Mouse (Mus musculus) myocyte (in vitro differentiated cells): ENCODE results near the gene Ifna7. TPM values are rescaled to one million over a fixed set of nuclear protein-coding genes. Genes with fewer than 3 reads are reported as not detected.

ENCODE experiments used
- H3K27me3 ChIP-seq: one replicate; pipeline ENCODE4 v1.6.1; 2011; ENCODE audit not compliant: control insufficient read depth, insufficient read depth, insufficient read length
- H3K36me3 ChIP-seq: one replicate; pipeline ENCODE4 v1.6.1; 2011; ENCODE audit not compliant: control insufficient read depth, insufficient read depth
- H3K4me2 ChIP-seq: one replicate; pipeline ENCODE4 v1.6.1; 2011; ENCODE audit warnings: low read depth, control low read depth
- H3K4me3 ChIP-seq: one replicate; pipeline ENCODE4 v1.5.1; 2011; ENCODE audit warnings: mild to moderate bottlenecking, control low read depth, moderate library complexity
- H3K79me2 ChIP-seq: one replicate; pipeline ENCODE4 v1.6.1; 2011; ENCODE audit not compliant: control insufficient read depth, insufficient read depth
- H3ac ChIP-seq: one replicate; pipeline ENCODE4 v1.6.1; 2011; ENCODE audit not compliant: control insufficient read depth, insufficient read length
- CEBPB ChIP-seq: IDR thresholded peaks from 2 replicates; pipeline ENCODE4 v1.6.1; 2011; ENCODE audit warnings: mild to moderate bottlenecking, moderate library complexity; ENCODE audit not compliant: poor library complexity, insufficient read depth, severe bottlenecking
- E2F4 ChIP-seq: IDR thresholded peaks from one replicate; pipeline ENCODE4 v1.6.1; 2011; ENCODE audit warnings: mild to moderate bottlenecking, control low read depth, moderate library complexity; ENCODE audit not compliant: insufficient read depth
- MAX ChIP-seq: IDR thresholded peaks from one replicate; pipeline ENCODE4 v1.6.1; 2011; ENCODE audit warnings: low read depth, mild to moderate bottlenecking, control low read depth
- MYOD1 ChIP-seq, 3 experiments: IDR thresholded peaks; one replicate each; pipeline ENCODE4 v1.6.1; 2011; ENCODE audit warnings: control low read depth in 2 of 3, low read depth in 2 of 3, mild to moderate bottlenecking in 2 of 3, moderate library complexity in 1 of 3; ENCODE audit not compliant: insufficient read length in 2 of 3, control insufficient read depth in 1 of 3
- MYOG ChIP-seq, 3 experiments: IDR thresholded peaks; one replicate each; pipeline ENCODE4 v1.6.1; 2011; ENCODE audit warnings: control low read depth in 2 of 3, low read depth in 2 of 3, mild to moderate bottlenecking in 2 of 3; ENCODE audit not compliant: insufficient read length in 2 of 3, control insufficient read depth in 1 of 3, insufficient read depth in 1 of 3
- POLR2A ChIP-seq: IDR thresholded peaks from one replicate; pipeline ENCODE4 v1.6.1; 2011; ENCODE audit warnings: low read depth, mild to moderate bottlenecking, control low read depth, moderate library complexity; ENCODE audit not compliant: insufficient read length
- POLR2AphosphoS2 ChIP-seq: IDR thresholded peaks from one replicate; pipeline ENCODE4 v1.6.1; 2011; ENCODE audit warnings: low read depth, control low read depth; ENCODE audit not compliant: insufficient read length
- REST ChIP-seq: IDR thresholded peaks from one replicate; pipeline ENCODE4 v1.6.1; 2011; ENCODE audit warnings: mild to moderate bottlenecking, control low read depth, moderate library complexity; ENCODE audit not compliant: insufficient read depth, insufficient read length
- SRF ChIP-seq: IDR thresholded peaks from one replicate; pipeline ENCODE4 v1.6.1; 2011; ENCODE audit warnings: low read depth; ENCODE audit not compliant: control insufficient read depth, insufficient read length
- TCF12 ChIP-seq: IDR thresholded peaks from one replicate; pipeline ENCODE4 v1.6.1; 2011; ENCODE audit warnings: mild to moderate bottlenecking, control low read depth; ENCODE audit not compliant: poor library complexity, insufficient read depth, severe bottlenecking
- TCF3 ChIP-seq: IDR thresholded peaks from one replicate; pipeline ENCODE4 v1.6.1; 2011; ENCODE audit warnings: low read depth, control low read depth; ENCODE audit not compliant: insufficient read length
- USF1 ChIP-seq: IDR thresholded peaks from one replicate; pipeline ENCODE4 v1.6.1; 2011; ENCODE audit warnings: low read depth, mild to moderate bottlenecking, control low read depth, moderate library complexity
- polyA plus RNA-seq: library from polyadenylated mRNA; unstranded; fragments of >200 nt; fragmentation: generic; extraction: Trizol; gene quantifications from one replicate; pipeline ENCODE4 v1.2.1, GENCODE M21; 2012; ENCODE audit warnings: missing spikeins

The Ifna7 gene
- polyA plus RNA-seq, 1 experiment: not detected

DNA sequence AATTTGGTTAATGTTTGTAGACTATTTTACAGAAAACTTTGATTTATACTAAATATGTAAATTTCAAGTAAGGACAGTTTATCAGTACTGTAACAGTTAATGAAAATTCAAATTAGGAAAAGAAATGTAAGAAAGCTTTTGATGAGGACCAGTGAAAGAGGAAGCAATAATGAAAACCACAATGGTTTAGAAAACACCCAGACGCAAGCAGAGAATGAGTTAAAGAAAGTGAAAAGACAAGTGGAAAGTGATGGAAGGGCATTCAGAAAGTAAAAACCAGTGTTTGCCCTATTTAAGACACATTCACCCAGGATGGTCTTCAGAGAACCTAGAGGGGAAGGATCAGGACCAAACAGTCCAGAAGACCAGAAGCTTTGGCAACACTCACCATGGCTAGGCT lies 33.7 kb downstream of the Ifna7 start, which contains the start of gene Ifna1:
Gene Ifna1, plus strand, starts transcription at position 390 of the 400 bp plus-strand sequence.
- TF ChIP-seq POLR2AphosphoS2 (no peak), MAX (no peak), E2F4 (no peak), USF1 (no peak), TCF3 (no peak), CEBPB (no peak), MYOD1 (IDR thresholded peaks at IDR 0.05; ENCODE audit: control insufficient read depth in 1 of 3, insufficient read length in 2 of 3, low read depth in 2 of 3) (no peak), SRF (no peak), POLR2A (no peak), REST (no peak), MYOG (IDR thresholded peaks at IDR 0.05; ENCODE audit: control insufficient read depth in 1 of 3, insufficient read depth in 1 of 3, insufficient read length in 2 of 3, low read depth in 2 of 3) (no peak), TCF12 (no peak)
- H3ac ChIP-seq: no peak within 1 kb of the TSS
- peaks cover 17% of the 10 kb centered on the region for H3K27me3 ChIP-seq
- H3K4me3 ChIP-seq: no peak within 1 kb of the TSS
- no peaks in the 10 kb centered on the region for H3K36me3 ChIP-seq
- H3K4me2 ChIP-seq: no peak within 1 kb of the TSS
- no peaks in the 10 kb centered on the region for H3K79me2 ChIP-seq

DNA sequence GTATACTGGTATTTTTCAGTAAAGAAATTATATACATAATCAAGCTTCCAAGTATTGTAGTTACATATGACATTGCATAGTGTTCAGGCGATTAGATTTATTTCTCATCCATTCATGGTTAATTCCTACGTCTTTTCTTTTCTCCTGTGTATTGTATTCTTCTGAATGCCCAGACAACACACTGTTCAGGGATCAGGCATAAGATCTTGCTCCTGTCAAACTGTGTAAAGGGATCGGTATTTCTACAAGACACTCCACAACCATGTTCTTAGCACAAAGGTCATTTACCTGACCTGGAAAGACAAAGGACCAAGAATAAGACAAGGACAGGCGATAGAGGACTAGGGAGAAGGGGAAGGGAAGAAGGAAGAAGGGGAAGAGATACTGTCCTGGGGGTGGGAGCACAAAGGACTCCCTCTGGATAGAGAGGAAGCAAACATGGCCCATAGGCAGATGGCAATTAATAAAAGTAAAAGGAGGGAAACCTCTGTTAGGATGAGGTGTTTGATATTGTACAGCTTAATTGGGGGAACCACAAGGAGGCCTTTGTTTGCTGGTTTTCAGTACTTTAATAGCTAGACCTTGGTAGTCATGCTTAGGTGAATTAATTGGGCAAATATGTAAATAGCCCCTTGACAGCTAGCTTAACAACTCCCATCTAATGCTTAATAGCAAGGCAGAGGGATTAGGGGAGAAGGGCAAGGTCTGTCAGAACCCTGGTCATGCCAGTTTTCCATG lies 35.2 kb downstream of the Ifna7 start:
- H3ac ChIP-seq: no peak overlapping the region
- H3K4me3 ChIP-seq: no peak overlapping the region
- no peaks in the 10 kb centered on the region for H3K36me3 ChIP-seq
- TF ChIP-seq TCF3 (no peak), CEBPB (no peak), E2F4 (no peak), MYOG (IDR thresholded peaks at IDR 0.05; ENCODE audit: control insufficient read depth in 1 of 3, insufficient read depth in 1 of 3, insufficient read length in 2 of 3, low read depth in 2 of 3) (no peak), TCF12 (no peak), MYOD1 (IDR thresholded peaks at IDR 0.05; ENCODE audit: control insufficient read depth in 1 of 3, insufficient read length in 2 of 3, low read depth in 2 of 3) (no peak), MAX (no peak), POLR2A (no peak), REST (no peak), SRF (no peak), USF1 (no peak), POLR2AphosphoS2 (no peak)
- peaks cover 18% of the 10 kb centered on the region for H3K27me3 ChIP-seq
- H3K79me2 ChIP-seq: no peaks in the 10 kb centered on the region
- H3K4me2 ChIP-seq: no peak overlapping the region

DNA sequence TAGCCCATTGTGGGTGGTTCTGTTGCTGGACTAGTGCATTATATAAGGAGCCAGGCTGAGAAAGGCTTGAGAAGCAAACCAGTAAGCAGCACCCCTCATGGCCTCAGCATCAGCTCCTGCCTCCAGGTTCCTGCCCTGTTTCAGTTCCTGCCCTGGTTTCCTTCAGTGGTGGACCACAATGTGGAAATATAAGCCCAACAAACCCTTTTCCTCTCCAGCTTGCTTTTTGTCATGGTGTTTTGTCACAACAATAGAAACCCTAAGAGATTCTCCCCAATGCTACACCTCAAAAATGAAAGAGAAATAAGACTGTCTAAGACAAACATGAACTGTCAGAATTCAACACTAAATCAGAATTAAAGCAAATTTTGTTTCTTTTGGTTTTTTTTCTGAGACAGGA lies 43.2 kb downstream of the Ifna7 start:
- no peak overlapping the region for H3K4me3 ChIP-seq
- peaks cover 30% of the 10 kb centered on the region for H3K27me3 ChIP-seq
- no peak overlapping the region for H3ac ChIP-seq
- H3K36me3 ChIP-seq: no peaks in the 10 kb centered on the region
- no peak overlapping the region for H3K4me2 ChIP-seq
- no peaks in the 10 kb centered on the region for H3K79me2 ChIP-seq
- TF ChIP-seq TCF12 (no peak), USF1 (no peak), POLR2A (no peak), REST (no peak), MYOD1 (IDR thresholded peaks at IDR 0.05; ENCODE audit: control insufficient read depth in 1 of 3, insufficient read length in 2 of 3, low read depth in 2 of 3) (no peak), SRF (no peak), MAX (no peak), POLR2AphosphoS2 (no peak), E2F4 (no peak), MYOG (IDR thresholded peaks at IDR 0.05; ENCODE audit: control insufficient read depth in 1 of 3, insufficient read depth in 1 of 3, insufficient read length in 2 of 3, low read depth in 2 of 3) (no peak), TCF3 (no peak), CEBPB (no peak)

DNA sequence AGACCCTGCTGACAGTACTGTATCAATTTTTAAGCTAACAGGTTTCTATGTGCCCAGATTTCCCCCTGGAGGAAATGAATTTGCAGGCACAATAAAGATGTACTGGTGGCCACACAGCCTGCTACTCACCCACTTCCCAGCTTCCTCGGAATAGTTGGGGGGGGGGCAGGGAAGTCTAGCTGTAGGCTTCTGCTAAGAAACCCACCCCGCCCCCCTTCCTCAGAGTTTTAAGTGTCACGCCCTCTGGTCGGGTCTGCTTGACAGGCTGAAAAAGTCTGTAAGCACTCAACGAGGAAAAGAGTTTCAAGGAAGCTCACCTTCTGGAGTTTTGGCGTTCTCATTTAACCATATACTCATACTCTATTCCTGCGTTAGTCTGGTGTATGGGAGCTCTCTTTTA lies 47.3 kb downstream of the Ifna7 start:
- Histone ChIP-seq H3K4me3 (no peak overlapping the region), H3K36me3 (no peaks in the 10 kb centered on the region), H3K27me3 (peaks cover 22% of the 10 kb centered on the region), H3ac (no peak overlapping the region), H3K79me2 (no peaks in the 10 kb centered on the region), H3K4me2 (no peak overlapping the region)
- TF ChIP-seq POLR2A (no peak), MYOG (IDR thresholded peaks at IDR 0.05; ENCODE audit: control insufficient read depth in 1 of 3, insufficient read depth in 1 of 3, insufficient read length in 2 of 3, low read depth in 2 of 3) (no peak), TCF3 (no peak), POLR2AphosphoS2 (no peak)

DNA sequence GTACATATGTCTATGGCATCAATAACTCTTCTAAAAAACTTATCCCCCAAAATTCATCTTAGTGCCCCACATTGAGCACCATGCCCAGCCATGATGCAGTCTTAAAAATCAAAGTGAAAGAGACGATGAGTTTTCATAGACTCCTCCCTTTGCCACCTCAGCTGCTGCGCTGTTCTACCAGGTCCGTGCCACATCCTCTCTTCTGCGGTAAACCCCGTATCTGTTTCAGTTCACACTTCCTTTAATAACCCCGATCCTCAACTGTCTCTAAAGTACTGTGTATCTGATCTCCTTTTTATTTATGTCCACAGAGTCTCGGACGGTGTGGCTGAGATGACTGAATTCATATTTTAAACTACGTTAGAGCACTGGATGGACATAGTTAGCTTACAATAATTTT lies 48.6 kb downstream of the Ifna7 start:
- no peaks in the 10 kb centered on the region for H3K79me2 ChIP-seq
- H3K4me2 ChIP-seq: no peak overlapping the region
- H3K4me3 ChIP-seq: no peak overlapping the region
- H3K36me3 ChIP-seq: no peaks in the 10 kb centered on the region
- TF ChIP-seq CEBPB (no peak), POLR2AphosphoS2 (no peak)
- H3ac ChIP-seq: no peak overlapping the region
- peaks cover 22% of the 10 kb centered on the region for H3K27me3 ChIP-seq
